Mouse (Mus musculus) lung, embryonic 15.5 days (tissue): ENCODE measurements around the gene Kars. TPM values are rescaled to one million over a fixed set of nuclear protein-coding genes. Genes with fewer than 3 reads are reported as not detected.

Experiments used
- polyA plus RNA-seq: library from polyadenylated mRNA; unstranded; fragments of >200 nt; fragmentation: Nextera tagmentation; extraction: Ambion mirVana; gene quantifications from 2 replicates; pipeline ENCODE4 v1.2.1, GENCODE M21; 2015

Kars gene
- polyA plus RNA-seq, 1 experiment from 2014 or later, result 188 TPM

Other genes starting within 250 kb of the Kars start
- gene Cfdp1, start 157.0 kb downstream of the Kars start, polyA plus RNA-seq, result 195 and 203 TPM in 2 replicates
- gene Tmem170, start 134.6 kb downstream of the Kars start, polyA plus RNA-seq, result 9.2 and 10.2 TPM in 2 replicates
- gene Chst5, start 100.9 kb downstream of the Kars start, polyA plus RNA-seq, result 11.4 and 12.0 TPM in 2 replicates
- 18.1 and 18.2 TPM in 2 replicates for gene Tmem231, start 77.4 kb downstream of the Kars start, polyA plus RNA-seq
- gene Gabarapl2, start 70.6 kb downstream of the Kars start, polyA plus RNA-seq, result 181 and 184 TPM in 2 replicates
- 8.6 and 9.8 TPM in 2 replicates for gene Adat1, start 19.0 kb downstream of the Kars start, polyA plus RNA-seq
- 23.7 and 24.3 TPM in 2 replicates for gene Terf2ip, start 75 bp upstream of the Kars start, polyA plus RNA-seq
- 0.31 and 0.75 TPM in 2 replicates for gene Gm6793, start 3.7 kb upstream of the Kars start, polyA plus RNA-seq